Mouse (Mus musculus) olfactory bulb, adult 2 months (tissue): ENCODE results near the gene Atp2a3.

Experiments
- CTCF ChIP-seq: fragments of 200-500 bp; IDR thresholded peaks from 2 replicates; pipeline ENCODE4 v1.5.1; 2012; ENCODE audit warnings: low read depth, mild to moderate bottlenecking, low read length, moderate library complexity; ENCODE audit not compliant: insufficient read depth
- POLR2A ChIP-seq: fragments of 200-500 bp; IDR thresholded peaks from 2 replicates; pipeline ENCODE4 v1.6.1; 2012; ENCODE audit warnings: mild to moderate bottlenecking, low read depth, low read length, moderate library complexity; ENCODE audit not compliant: insufficient read depth

DNA sequence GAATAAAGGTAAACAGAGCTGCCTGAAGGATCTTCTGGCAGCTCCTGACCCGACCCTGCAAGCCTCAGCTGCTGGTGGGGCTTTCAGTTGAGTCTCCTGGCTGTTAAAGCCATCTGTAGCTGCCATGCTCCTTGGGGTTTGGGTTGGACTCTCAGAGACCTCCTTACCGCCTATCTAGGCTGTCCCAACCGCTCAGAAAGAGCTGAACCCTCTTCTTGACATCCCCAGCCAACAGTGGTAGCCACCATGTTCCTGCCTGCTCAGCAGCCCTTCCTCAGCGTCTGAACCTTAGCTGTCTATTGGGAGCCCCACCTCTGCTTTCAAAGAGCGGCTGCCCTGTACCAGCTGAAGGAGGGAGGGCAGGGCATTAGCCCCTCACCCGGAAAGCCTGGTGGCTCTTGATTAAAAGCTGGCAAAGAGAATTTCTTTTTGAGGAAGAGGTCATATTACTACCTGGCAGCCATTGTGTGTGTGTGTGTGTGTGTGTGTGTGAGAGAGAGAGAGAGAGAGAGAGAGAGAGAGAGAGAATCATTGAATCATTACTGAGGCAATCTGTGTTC is 14.3 kb upstream of the Atp2a3 start:
- TF ChIP-seq POLR2A (no peak), CTCF (no peak)
